In genomic region chr7:45707375-45707967, GRCm38 (mm10) we compare ENCODE assay signal across 8 mouse cellular contexts. TPM values are rescaled to one million over a fixed set of nuclear protein-coding genes. Genes with fewer than 3 reads are reported as not detected.
DNase-seq lines count a peak whose midpoint lies in the region; ATAC-seq lines count a peak whose summit lies in the region.

No protein-coding gene starts in this region.

- H3K9ac ChIP-seq in embryonic facial prominence, embryonic 13.5 days = peak overlapping the region; percentile 52
- H3K9ac ChIP-seq in kidney, embryonic 15.5 days = peak overlapping the region; percentile 58

- peak; percentile 97 for DNase-seq in cerebellum, adult 11 months
- DNase-seq in heart, embryonic 10.5 days (ENCODE audit: low spot score) = peak; percentile 95
- DNase-seq in liver = peak; percentile 86
- peak; percentile 92 to 97 for DNase-seq in monocyte, adult 2 months (ENCODE audit: low read depth in 1 of 2, low spot score in 2 of 2)
- peak; percentile 75 to 85 for DNase-seq in spleen, postnatal 14 days (ENCODE audit: low spot score in 2 of 2)

- 1% methylated on average over 27 of the region's 27 CpGs for WGBS in embryonic facial prominence, embryonic 13.5 days
- WGBS in heart, embryonic 10.5 days = under 1% methylated on average over 27 of the region's 27 CpGs
- under 1% methylated on average over 27 of the region's 27 CpGs for WGBS in kidney, embryonic 15.5 days

- H3K36me3 ChIP-seq in embryonic facial prominence, embryonic 13.5 days = peaks cover 36% of the 10 kb centered on the region
- peaks cover 30% of the 10 kb centered on the region for H3K36me3 ChIP-seq in heart, embryonic 10.5 days
- H3K36me3 ChIP-seq in kidney, embryonic 15.5 days = peaks cover 29% of the 10 kb centered on the region

- peaks cover 55% of the 10 kb centered on the region for H3K4me1 ChIP-seq in embryonic facial prominence, embryonic 13.5 days
- peaks cover 61% of the 10 kb centered on the region for H3K4me1 ChIP-seq in heart, embryonic 10.5 days
- peaks cover 58% of the 10 kb centered on the region for H3K4me1 ChIP-seq in kidney, embryonic 15.5 days

- no peaks in the 10 kb centered on the region for H3K9me3 ChIP-seq in embryonic facial prominence, embryonic 13.5 days
- H3K9me3 ChIP-seq in heart, embryonic 10.5 days = no peaks in the 10 kb centered on the region
- no peaks in the 10 kb centered on the region for H3K9me3 ChIP-seq in kidney, embryonic 15.5 days (replicated peaks)

- ATAC-seq in cerebellum, adult (ENCODE audit: insufficient number of reproducible peaks, low FRiP score, low TSS enrichment) = no peak
- ATAC-seq in embryonic facial prominence, embryonic 13.5 days (ENCODE audit: insufficient number of reproducible peaks, insufficient read depth, low FRiP score, low TSS enrichment, low read depth) = no peak
- 0 out of 2 replicates have a peak, but pooled peaks have one; percentile 2 for ATAC-seq in kidney, embryonic 15.5 days (replicated peaks; ENCODE audit: low FRiP score)

- peak overlapping the region; percentile 71 for H3K4me3 ChIP-seq in embryonic facial prominence, embryonic 13.5 days
- peak overlapping the region; percentile 65 for H3K4me3 ChIP-seq in heart, embryonic 10.5 days
- H3K4me3 ChIP-seq in kidney, embryonic 15.5 days (replicated peaks) = peak overlapping the region; percentile 56

- H3K27me3 ChIP-seq in embryonic facial prominence, embryonic 13.5 days = no peaks in the 10 kb centered on the region
- no peaks in the 10 kb centered on the region for H3K27me3 ChIP-seq in heart, embryonic 10.5 days (ENCODE audit: insufficient read depth, poor library complexity, severe bottlenecking)
- no peaks in the 10 kb centered on the region for H3K27me3 ChIP-seq in kidney, embryonic 15.5 days

- H3K4me2 ChIP-seq in embryonic facial prominence, embryonic 13.5 days = peak overlapping the region; percentile 97
- peak overlapping the region; percentile 98 for H3K4me2 ChIP-seq in kidney, embryonic 15.5 days

- H3K27ac ChIP-seq in embryonic facial prominence, embryonic 13.5 days = peak overlapping the region; percentile 90
- peak overlapping the region; percentile 85 for H3K27ac ChIP-seq in heart, embryonic 10.5 days
- peak overlapping the region; percentile 96 for H3K27ac ChIP-seq in kidney, embryonic 15.5 days

RNA-seq across cellular contexts. Expression of gene Dbp, which starts 2.6 kb away (rescaled TPM):
- polyA plus RNA-seq in embryonic facial prominence, embryonic 13.5 days (2015; fragmentation: Nextera tagmentation; extraction: Ambion mirVana) = 7.8 and 10.2 TPM in 2 replicates
- 2.7 and 3.2 TPM in 2 replicates for polyA plus RNA-seq in heart, embryonic 10.5 days (2016; fragmentation: Nextera tagmentation; extraction: Ambion mirVana)
- polyA plus RNA-seq in kidney, embryonic 15.5 days (2015; fragmentation: Nextera tagmentation; extraction: Ambion mirVana) = 3.7 and 4.7 TPM in 2 replicates

RNA-seq across cellular contexts. Expression of gene Rpl18, which starts 7.8 kb away (rescaled TPM):
- polyA plus RNA-seq in embryonic facial prominence, embryonic 13.5 days (2015; fragmentation: Nextera tagmentation; extraction: Ambion mirVana) = 936 and 1,128 TPM in 2 replicates
- 860 and 1,046 TPM in 2 replicates for polyA plus RNA-seq in heart, embryonic 10.5 days (2016; fragmentation: Nextera tagmentation; extraction: Ambion mirVana)
- 1,132 and 1,166 TPM in 2 replicates for polyA plus RNA-seq in kidney, embryonic 15.5 days (2015; fragmentation: Nextera tagmentation; extraction: Ambion mirVana)

RNA-seq across cellular contexts. Expression of gene Car11, which starts 7.8 kb away (rescaled TPM):
- polyA plus RNA-seq in embryonic facial prominence, embryonic 13.5 days (2015; fragmentation: Nextera tagmentation; extraction: Ambion mirVana) = 15.2 and 17.3 TPM in 2 replicates
- 3.1 and 5.1 TPM in 2 replicates for polyA plus RNA-seq in heart, embryonic 10.5 days (2016; fragmentation: Nextera tagmentation; extraction: Ambion mirVana)
- 8.6 and 8.8 TPM in 2 replicates for polyA plus RNA-seq in kidney, embryonic 15.5 days (2015; fragmentation: Nextera tagmentation; extraction: Ambion mirVana)

RNA-seq across cellular contexts. Expression of gene Sphk2, which starts 10.3 kb away (rescaled TPM):
- 34.4 and 34.9 TPM in 2 replicates for polyA plus RNA-seq in embryonic facial prominence, embryonic 13.5 days (2015; fragmentation: Nextera tagmentation; extraction: Ambion mirVana)
- polyA plus RNA-seq in heart, embryonic 10.5 days (2016; fragmentation: Nextera tagmentation; extraction: Ambion mirVana) = 24.7 and 29.3 TPM in 2 replicates
- 28.1 and 33.7 TPM in 2 replicates for polyA plus RNA-seq in kidney, embryonic 15.5 days (2015; fragmentation: Nextera tagmentation; extraction: Ambion mirVana)

RNA-seq across cellular contexts. Expression of gene Sec1, which starts 13.3 kb away (rescaled TPM):
- 6.3 and 6.8 TPM in 2 replicates for polyA plus RNA-seq in embryonic facial prominence, embryonic 13.5 days (2015; fragmentation: Nextera tagmentation; extraction: Ambion mirVana)
- polyA plus RNA-seq in heart, embryonic 10.5 days (2016; fragmentation: Nextera tagmentation; extraction: Ambion mirVana) = 0.51 and 0.75 TPM in 2 replicates
- 0.19 and 0.29 TPM in 2 replicates for polyA plus RNA-seq in kidney, embryonic 15.5 days (2015; fragmentation: Nextera tagmentation; extraction: Ambion mirVana)
